Mouse (Mus musculus) embryonic facial prominence, embryonic 10.5 days (tissue): ENCODE data around the gene Ces1b. TPM values are rescaled to one million over a fixed set of nuclear protein-coding genes. Genes with fewer than 3 reads are reported as not detected.

Experiments
- DNase-seq: peaks from one replicate; pipeline ENCODE4 v3.0.0-alpha.2; 2017; ENCODE audit warnings: low spot score
- H3K27ac ChIP-seq: fragments of 300-500 bp; sonication (generic); replicated peaks from 2 replicates; pipeline ENCODE4 v1.5.1; 2016; ENCODE audit warnings: mild to moderate bottlenecking
- H3K27me3 ChIP-seq: fragments of 300-500 bp; sonication (generic); replicated peaks from 2 replicates; pipeline ENCODE4 v1.6.1; 2016; ENCODE audit warnings: low read depth, mild to moderate bottlenecking; ENCODE audit not compliant: poor library complexity, severe bottlenecking
- H3K36me3 ChIP-seq: fragments of 300-500 bp; sonication (generic); replicated peaks from 2 replicates; pipeline ENCODE4 v1.6.1; 2016; ENCODE audit warnings: mild to moderate bottlenecking, moderate library complexity
- H3K4me1 ChIP-seq: fragments of 300-500 bp; sonication (generic); 2 replicates; pipeline ENCODE4 v1.6.1; 2016
- H3K4me3 ChIP-seq: fragments of 300-500 bp; sonication (generic); 2 replicates; pipeline ENCODE4 v1.5.1; 2016; ENCODE audit warnings: mild to moderate bottlenecking, moderate library complexity
- H3K9me3 ChIP-seq: fragments of 300-500 bp; sonication (generic); 2 replicates; pipeline ENCODE4 v1.6.1; 2016; ENCODE audit warnings: mild to moderate bottlenecking
- WGBS: fragments of 180-500 bp; shearing (Covaris S2); methylation state at CpG from one replicate; pipeline ENCODE4 v1.1.7; 2016; 5-methylcytosine and 5-hydroxymethylcytosine counted together
- polyA plus RNA-seq: library from polyadenylated mRNA; unstranded; fragments of >200 nt; fragmentation: Nextera tagmentation; extraction: Ambion mirVana; gene quantifications from 2 replicates; pipeline ENCODE4 v1.2.1, GENCODE M21; 2016

Gene Ces1b
- polyA plus RNA-seq, 1 experiment from 2014 or later = not detected

DNA sequence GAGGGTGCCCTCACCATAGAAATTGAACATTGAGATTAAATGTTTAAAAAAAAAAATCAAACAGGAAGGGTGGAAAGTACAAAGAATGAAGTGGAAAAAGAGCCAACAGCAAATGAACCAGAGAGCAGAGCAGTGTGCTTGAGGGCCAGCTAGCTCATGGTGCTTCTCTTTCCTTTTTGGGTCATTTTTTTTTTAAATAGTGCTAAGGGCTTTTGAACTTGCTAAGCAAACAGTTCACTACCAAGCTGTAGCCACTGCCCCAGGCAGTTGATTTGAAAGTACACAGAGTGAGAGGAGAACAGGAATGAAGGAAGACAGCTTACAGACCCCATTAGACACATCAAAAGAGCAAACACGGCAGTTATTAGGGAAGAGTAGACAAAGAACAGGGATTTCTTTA lies 36.7 kb downstream of the Ces1b start:
- H3K9me3 ChIP-seq = no peaks in the 10 kb centered on the region
- H3K27ac ChIP-seq = no peak overlapping the region
- H3K36me3 ChIP-seq = no peaks in the 10 kb centered on the region
- peaks cover 16% of the 10 kb centered on the region for H3K4me1 ChIP-seq
- WGBS = 31% methylated on average over 1 of the region's 1 CpGs
- no peak for DNase-seq
- no peaks in the 10 kb centered on the region for H3K27me3 ChIP-seq
- no peak overlapping the region for H3K4me3 ChIP-seq

DNA sequence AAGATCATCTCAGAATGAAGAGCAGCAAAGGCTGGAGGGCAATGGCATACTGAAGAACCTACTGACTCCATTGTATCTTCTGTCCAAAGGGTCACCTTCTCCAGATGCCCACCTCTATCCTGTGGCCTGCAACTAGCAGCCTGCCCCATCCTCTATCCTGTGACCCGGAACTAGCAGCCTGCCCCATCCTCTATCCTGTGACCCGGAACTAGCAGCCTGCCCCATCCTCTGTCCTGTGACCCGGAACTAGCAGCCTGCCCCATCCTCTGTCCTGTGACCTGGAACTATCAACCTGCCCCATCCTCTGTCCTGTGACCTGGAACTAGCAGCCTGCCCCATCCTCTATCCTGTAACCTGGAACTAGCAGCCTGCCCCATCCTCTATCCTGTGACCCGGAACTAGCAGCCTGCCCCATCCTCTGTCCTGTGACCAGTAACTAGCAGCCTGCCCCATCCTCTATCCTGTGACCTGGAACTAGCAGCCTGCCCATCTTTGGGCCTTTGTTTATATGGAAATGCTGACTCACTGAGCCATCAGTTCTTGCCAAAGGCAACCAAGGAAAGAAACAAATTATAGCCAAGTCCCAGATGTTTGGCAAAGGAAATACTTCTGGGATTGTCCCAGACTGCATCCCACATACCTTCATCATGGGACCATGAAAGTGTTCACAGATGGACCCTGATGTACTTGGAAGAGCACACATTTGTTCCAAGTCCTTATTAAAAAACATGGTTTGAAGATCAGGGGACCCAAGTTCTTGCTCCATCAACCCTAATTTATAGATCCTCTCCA lies 38.8 kb downstream of the Ces1b start:
- Histone ChIP-seq H3K36me3 (no peaks in the 10 kb centered on the region), H3K4me3 (no peak overlapping the region), H3K27ac (no peak overlapping the region), H3K27me3 (no peaks in the 10 kb centered on the region), H3K4me1 (peaks cover 18% of the 10 kb centered on the region), H3K9me3 (no peaks in the 10 kb centered on the region)
- no peak for DNase-seq
- 81% methylated on average over 4 of the region's 4 CpGs for WGBS

DNA sequence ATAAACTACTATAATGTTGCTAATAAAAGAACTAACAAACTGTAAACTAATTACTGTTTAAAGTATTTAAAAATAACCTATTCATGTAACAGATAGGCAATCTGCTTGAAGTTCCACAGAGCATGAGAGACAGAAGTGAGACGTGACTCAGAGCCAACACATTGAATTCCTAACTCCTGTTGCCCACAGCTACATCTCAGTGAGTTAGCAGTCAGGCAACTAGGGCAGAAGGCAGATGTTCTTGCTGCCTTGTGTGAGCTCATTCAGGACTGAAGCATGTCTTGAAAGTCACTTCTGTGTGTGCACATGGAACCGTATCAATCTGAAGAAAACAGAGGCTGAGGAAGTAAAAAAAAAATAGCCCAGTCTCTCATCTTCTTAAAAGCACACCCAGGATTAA lies 39.6 kb downstream of the Ces1b start:
- no peak for DNase-seq

GRCm38 (mm10) chr8:93038831-93039230 lies 41.0 kb downstream of the Ces1b start:
- Histone ChIP-seq H3K4me3 (no peak overlapping the region), H3K27me3 (no peaks in the 10 kb centered on the region), H3K36me3 (no peaks in the 10 kb centered on the region), H3K9me3 (no peaks in the 10 kb centered on the region), H3K27ac (peak overlapping the region; percentile 61), H3K4me1 (peaks cover 18% of the 10 kb centered on the region)
- DNase-seq = no peak
- 9% methylated on average over 2 of the region's 2 CpGs for WGBS

More for the DNA sequence above, 39.6 kb downstream of the Ces1b start:
- 80% methylated on average over 2 of the region's 2 CpGs for WGBS
- H3K27ac ChIP-seq = no peak overlapping the region
- H3K4me1 ChIP-seq = peaks cover 18% of the 10 kb centered on the region
- no peaks in the 10 kb centered on the region for H3K27me3 ChIP-seq
- no peaks in the 10 kb centered on the region for H3K36me3 ChIP-seq
- H3K9me3 ChIP-seq = no peaks in the 10 kb centered on the region
- no peak overlapping the region for H3K4me3 ChIP-seq

GRCm38 (mm10) chr8:93030664-93031063 lies 49.2 kb downstream of the Ces1b start:
- Histone ChIP-seq H3K27ac (no peak overlapping the region), H3K27me3 (no peaks in the 10 kb centered on the region), H3K4me1 (no peaks in the 10 kb centered on the region), H3K36me3 (no peaks in the 10 kb centered on the region), H3K9me3 (no peaks in the 10 kb centered on the region), H3K4me3 (no peak overlapping the region)
- 81% methylated on average over 2 of the region's 2 CpGs for WGBS
- DNase-seq = no peak

DNA sequence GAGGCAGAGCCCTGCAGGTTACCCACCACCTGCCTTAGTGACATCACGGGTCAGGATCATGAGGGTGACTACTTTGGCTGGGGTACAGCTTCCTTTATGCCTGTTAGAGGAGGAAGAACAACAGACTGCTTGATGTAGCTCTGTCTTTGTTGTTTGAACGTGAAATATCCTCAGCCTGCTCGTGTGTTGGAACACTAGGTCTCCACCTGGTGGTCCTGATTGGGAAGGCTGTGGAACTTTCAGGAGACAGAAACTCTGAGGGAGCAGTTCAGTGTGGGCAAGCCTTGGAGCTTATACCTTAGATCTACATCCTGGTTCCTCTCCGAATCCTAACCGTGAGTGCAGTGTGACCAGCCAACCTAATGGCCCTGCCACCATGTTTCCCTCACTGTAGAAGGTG lies 58.1 kb downstream of the Ces1b start:
- WGBS = 74% methylated on average over 5 of the region's 5 CpGs
- no peaks in the 10 kb centered on the region for H3K9me3 ChIP-seq
- H3K27me3 ChIP-seq = no peaks in the 10 kb centered on the region
- H3K27ac ChIP-seq = no peak overlapping the region
- no peak for DNase-seq
- no peak overlapping the region for H3K4me3 ChIP-seq
- no peaks in the 10 kb centered on the region for H3K4me1 ChIP-seq
- H3K36me3 ChIP-seq = no peaks in the 10 kb centered on the region

DNA sequence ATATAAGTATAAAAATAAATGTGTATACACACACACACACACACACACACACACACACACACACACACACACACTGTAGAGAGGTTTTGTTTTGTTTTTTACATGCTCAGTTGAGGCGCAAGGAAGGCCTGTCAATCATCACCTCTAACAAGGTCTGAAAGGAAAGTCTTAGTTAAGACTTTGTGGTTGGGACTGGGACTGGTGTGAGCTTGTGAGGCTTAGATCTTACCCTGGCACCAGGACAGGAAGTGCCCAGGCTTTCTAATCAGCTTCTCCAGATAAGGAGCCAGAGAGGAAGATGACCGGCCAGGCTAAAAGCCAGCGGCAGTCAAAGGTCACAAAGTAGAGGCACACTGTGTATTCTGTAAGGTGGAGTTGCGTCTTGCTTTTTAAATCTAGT lies 65.5 kb downstream of the Ces1b start:
- no peaks in the 10 kb centered on the region for H3K27me3 ChIP-seq
- no peak overlapping the region for H3K27ac ChIP-seq
- no peak overlapping the region for H3K4me3 ChIP-seq
- H3K36me3 ChIP-seq = no peaks in the 10 kb centered on the region
- DNase-seq = no peak
- WGBS = 76% methylated on average over 4 of the region's 4 CpGs
- H3K9me3 ChIP-seq = no peaks in the 10 kb centered on the region
- no peaks in the 10 kb centered on the region for H3K4me1 ChIP-seq

GRCm38 (mm10) chr8:93012226-93012625 lies 67.6 kb downstream of the Ces1b start:
- Histone ChIP-seq H3K36me3 (no peaks in the 10 kb centered on the region), H3K4me1 (no peaks in the 10 kb centered on the region), H3K27me3 (no peaks in the 10 kb centered on the region), H3K4me3 (no peak overlapping the region), H3K9me3 (no peaks in the 10 kb centered on the region), H3K27ac (no peak overlapping the region)
- DNase-seq = peak; percentile 22
- WGBS = 79% methylated on average over 6 of the region's 6 CpGs

DNA sequence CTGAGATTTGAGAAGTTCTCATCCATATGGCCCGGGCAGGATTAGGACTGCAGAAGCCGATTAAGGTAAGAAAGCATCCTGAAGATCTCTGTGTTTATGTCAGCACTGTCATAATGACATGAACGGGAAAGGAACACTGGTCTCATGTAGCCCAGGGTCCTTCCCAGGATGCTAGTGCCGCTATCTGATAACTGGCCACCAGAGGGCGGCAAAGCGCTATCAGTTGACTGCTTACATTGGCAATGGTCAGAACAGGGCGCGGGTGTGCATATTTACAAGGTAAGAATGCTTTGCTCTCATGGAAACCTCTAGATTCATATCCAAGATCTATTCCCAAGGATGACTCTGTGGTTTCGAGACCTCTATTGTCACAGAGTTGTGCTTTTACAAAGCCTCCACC lies 68.4 kb downstream of the Ces1b start:
- Histone ChIP-seq H3K27ac (no peak overlapping the region), H3K9me3 (no peaks in the 10 kb centered on the region), H3K27me3 (no peaks in the 10 kb centered on the region), H3K4me1 (no peaks in the 10 kb centered on the region), H3K36me3 (no peaks in the 10 kb centered on the region), H3K4me3 (no peak overlapping the region)
- peak; percentile 87 for DNase-seq
- 13% methylated on average over 9 of the region's 9 CpGs for WGBS

GRCm38 (mm10) chr8:93010286-93010685 lies 69.5 kb downstream of the Ces1b start:
- Histone ChIP-seq H3K36me3 (no peaks in the 10 kb centered on the region), H3K27me3 (no peaks in the 10 kb centered on the region), H3K4me3 (no peak overlapping the region), H3K9me3 (no peaks in the 10 kb centered on the region), H3K4me1 (no peaks in the 10 kb centered on the region), H3K27ac (no peak overlapping the region)
- 33% methylated on average over 5 of the region's 5 CpGs for WGBS
- peak; percentile 47 for DNase-seq

Other genes starting within 250 kb of the Ces1b start
- gene Lpcat2, start 224.7 kb downstream of the Ces1b start, polyA plus RNA-seq = 3.1 and 4.3 TPM in 2 replicates
- 0.25 TPM in 1 of 2 replicates, not detected in the other for gene Capns2, start 178.6 kb downstream of the Ces1b start, polyA plus RNA-seq
- gene Slc6a2, start 119.9 kb downstream of the Ces1b start, polyA plus RNA-seq = 0.02 and 0.11 TPM in 2 replicates
- not detected in 2 replicates for gene Ces1a, start 31.8 kb downstream of the Ces1b start, polyA plus RNA-seq
- gene Ces1c, start 51.3 kb upstream of the Ces1b start, polyA plus RNA-seq = not detected in 2 replicates
- gene Ces1d, start 117.8 kb upstream of the Ces1b start, polyA plus RNA-seq = 1.7 and 1.8 TPM in 2 replicates
- gene Ces1e, start 149.6 kb upstream of the Ces1b start, polyA plus RNA-seq = not detected in 2 replicates
- gene Ces1f, start 199.7 kb upstream of the Ces1b start, polyA plus RNA-seq = not detected in 2 replicates